Mouse (Mus musculus) frontal cortex, postnatal 36 days (tissue): ENCODE data around the gene Pkn2.

Experiments
- DNase-seq, 2 experiments: peaks; one replicate each; pipeline ENCODE4 v3.0.0; 2022; ENCODE audit warnings: low spot score in 2 of 2

Pkn2 gene

DNA sequence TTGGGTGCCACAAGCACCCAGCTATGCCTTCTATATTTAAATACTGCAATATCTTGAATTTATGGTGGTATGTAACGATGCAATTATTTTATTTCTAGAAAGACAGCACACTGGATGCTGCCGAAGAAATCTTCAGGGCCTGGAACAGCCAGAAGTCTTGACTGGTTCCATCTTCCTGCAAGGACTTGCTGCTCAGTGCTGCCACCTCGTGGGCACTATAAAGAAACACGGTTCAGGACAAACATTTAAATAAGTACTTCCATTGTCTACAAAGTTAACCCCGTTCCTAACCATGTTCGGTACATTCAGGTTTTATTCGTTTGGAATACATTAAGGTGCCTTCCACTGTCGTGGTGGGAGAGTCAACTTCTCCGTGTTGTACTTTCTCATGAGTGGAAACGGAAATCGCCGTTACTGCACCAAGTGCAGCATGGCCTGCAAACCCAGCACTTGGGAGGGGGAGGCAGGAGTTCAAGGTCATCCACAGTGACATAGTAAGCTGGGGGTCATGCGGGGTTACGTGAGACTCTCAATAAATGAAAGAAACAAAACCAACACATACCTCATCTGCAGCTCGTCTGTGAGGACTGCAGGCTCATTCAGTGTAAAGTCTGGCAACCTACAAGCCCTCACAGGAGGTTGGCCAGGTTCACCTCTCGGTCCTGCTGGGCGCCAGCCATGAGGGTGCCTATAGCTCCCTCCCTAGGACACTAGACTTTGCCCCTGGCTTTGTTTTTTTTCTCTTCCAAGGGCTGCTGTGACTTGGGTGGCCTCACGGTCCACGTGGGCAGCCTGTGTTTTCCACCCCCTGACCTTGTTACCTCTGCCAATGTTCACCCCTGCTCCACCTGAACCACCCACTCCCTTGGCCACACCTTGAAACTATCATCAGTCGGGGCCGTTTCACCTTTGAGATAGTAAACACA lies 137.6 kb downstream of the Pkn2 start:
- no peak for DNase-seq
